Mouse (Mus musculus) thymus, adult 2 months (tissue): Measurements from ENCODE around the gene Pde6g. TPM values are rescaled to one million over a fixed set of nuclear protein-coding genes. Genes with fewer than 3 reads are reported as not detected.

Source experiments
- DNase-seq: peaks from one replicate; pipeline ENCODE4 v3.0.0; 2021
- H3K27ac ChIP-seq: fragments of 200-500 bp; 2 replicates; pipeline ENCODE4 v1.5.1; 2012; ENCODE audit warnings: low read length, control low read depth; ENCODE audit not compliant: control insufficient read depth, insufficient read depth
- H3K27me3 ChIP-seq: fragments of 200-500 bp; 2 replicates; pipeline ENCODE4 v1.6.1; 2012; ENCODE audit warnings: mild to moderate bottlenecking, low read length, moderate library complexity, mixed read lengths; ENCODE audit not compliant: control insufficient read depth, insufficient read depth
- H3K36me3 ChIP-seq: fragments of 200-500 bp; 2 replicates; pipeline ENCODE4 v1.6.1; 2012; ENCODE audit warnings: mild to moderate bottlenecking, low read length, moderate library complexity; ENCODE audit not compliant: control insufficient read depth, insufficient read depth
- H3K4me1 ChIP-seq: fragments of 200-500 bp; replicated peaks from 2 replicates; pipeline ENCODE4 v1.6.1; 2012; ENCODE audit warnings: low read length; ENCODE audit not compliant: control insufficient read depth, insufficient read depth
- H3K4me3 ChIP-seq: fragments of 200-500 bp; 2 replicates; pipeline ENCODE4 v1.5.1; 2012; ENCODE audit warnings: mild to moderate bottlenecking, low read length, control low read depth, moderate library complexity; ENCODE audit not compliant: control insufficient read depth, insufficient read depth
- CTCF ChIP-seq: fragments of 200-500 bp; IDR thresholded peaks from 2 replicates; pipeline ENCODE4 v1.5.1; 2012; ENCODE audit warnings: mild to moderate bottlenecking, control low read depth, low read length, moderate library complexity, borderline replicate concordance; ENCODE audit not compliant: control insufficient read depth, poor library complexity, insufficient read depth; ENCODE audit errors: extremely low read depth
- POLR2A ChIP-seq: fragments of 200-500 bp; IDR thresholded peaks from 2 replicates; pipeline ENCODE4 v1.6.1; 2012; ENCODE audit warnings: mild to moderate bottlenecking, low read length, control low read depth, moderate library complexity; ENCODE audit not compliant: control insufficient read depth, poor library complexity, insufficient read depth; ENCODE audit errors: extremely low read depth
- WGBS: fragments of 180-500 bp; shearing (Covaris S2); methylation state at CpG from one replicate; pipeline ENCODE4 v1.1.7; 2018; 5-methylcytosine and 5-hydroxymethylcytosine counted together
- polyA plus RNA-seq: library from polyadenylated mRNA; depleted of rRNA; stranded (reverse); fragments of >200 nt; gene quantifications from 2 replicates; pipeline ENCODE4 v1.2.3, GENCODE M21; 2012

Pde6g gene
- polyA plus RNA-seq, 1 experiment: 0.55 TPM

DNA sequence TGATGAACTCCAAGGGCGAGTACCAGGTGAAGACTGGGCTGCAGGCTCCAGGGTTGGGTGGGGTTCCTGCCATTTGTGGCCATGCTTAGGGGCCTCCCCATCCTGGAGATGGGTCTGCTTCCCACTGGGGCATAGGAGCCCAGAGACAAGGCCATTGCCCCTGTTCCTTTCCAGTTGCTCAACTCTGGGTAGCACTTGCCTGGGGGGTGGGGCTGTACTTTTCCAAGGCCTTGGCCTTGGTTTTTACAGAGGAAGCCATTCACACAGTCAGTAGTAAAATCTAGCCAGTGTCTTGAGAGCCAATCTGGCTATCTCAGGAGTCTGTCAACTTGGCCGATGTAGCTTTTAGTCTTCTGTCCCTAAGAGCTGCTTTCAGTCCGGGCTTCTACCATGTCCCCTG, 44.1 kb upstream of the Pde6g start:
- TF ChIP-seq CTCF: no peak
- no peak for TF ChIP-seq POLR2A
- WGBS: 99% methylated on average over 3 of the region's 3 CpGs
- H3K36me3 ChIP-seq: no peaks in the 10 kb centered on the region
- no peak overlapping the region for H3K4me3 ChIP-seq
- H3K4me1 ChIP-seq: peaks cover 7% of the 10 kb centered on the region
- H3K27ac ChIP-seq: no peak overlapping the region
- no peak for DNase-seq
- H3K27me3 ChIP-seq: no peaks in the 10 kb centered on the region

DNA sequence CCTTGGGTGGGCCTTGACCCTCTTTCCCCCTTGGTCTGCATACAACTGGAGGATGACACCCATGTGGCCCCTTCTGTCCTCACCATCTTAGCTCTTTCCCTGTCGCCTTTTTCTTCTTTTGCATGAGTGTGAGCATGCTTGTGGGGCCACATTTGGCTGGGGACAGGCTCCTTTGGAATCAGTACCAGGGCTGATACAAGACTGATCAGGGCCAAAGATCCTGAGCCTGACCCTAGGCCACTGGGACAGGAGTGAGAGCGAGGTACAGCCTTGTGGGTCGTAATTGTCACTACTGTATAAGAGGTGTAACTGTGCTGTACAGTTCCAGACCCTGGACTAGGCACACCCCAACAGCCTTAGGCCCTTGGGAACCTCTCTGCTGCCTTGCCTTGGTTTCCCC, 40.6 kb upstream of the Pde6g start:
- no peak overlapping the region for H3K27ac ChIP-seq
- DNase-seq: no peak
- H3K36me3 ChIP-seq: no peaks in the 10 kb centered on the region
- 95% methylated on average over 3 of the region's 3 CpGs for WGBS
- no peak overlapping the region for H3K4me3 ChIP-seq
- no peak for TF ChIP-seq POLR2A
- TF ChIP-seq CTCF: no peak
- no peaks in the 10 kb centered on the region for H3K27me3 ChIP-seq
- H3K4me1 ChIP-seq: peaks cover 19% of the 10 kb centered on the region

DNA sequence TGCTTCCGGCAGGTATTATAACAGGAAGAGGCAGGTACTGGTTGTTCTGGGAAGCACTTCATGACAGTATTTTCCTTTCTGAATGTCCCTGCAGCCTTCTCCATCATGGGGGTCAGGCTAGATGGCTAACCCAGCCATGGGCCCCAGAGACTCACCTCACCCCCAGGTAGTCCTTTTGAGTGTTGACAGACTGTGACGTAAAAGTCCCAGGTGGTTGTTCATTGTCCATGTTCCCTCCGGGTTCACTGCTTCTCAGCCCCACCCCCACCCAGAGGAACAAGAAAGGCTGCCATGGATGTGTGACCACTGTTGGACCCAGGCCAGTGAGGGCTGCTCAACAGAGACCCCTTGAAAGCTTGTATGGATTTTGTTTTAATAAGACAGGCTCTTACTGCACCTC, 40.1 kb upstream of the Pde6g start:
- H3K4me3 ChIP-seq: no peak overlapping the region
- no peak overlapping the region for H3K27ac ChIP-seq
- H3K4me1 ChIP-seq: peaks cover 19% of the 10 kb centered on the region
- H3K36me3 ChIP-seq: no peaks in the 10 kb centered on the region
- TF ChIP-seq CTCF: no peak
- no peak for TF ChIP-seq POLR2A
- DNase-seq: no peak
- WGBS: 88% methylated on average over 3 of the region's 3 CpGs
- H3K27me3 ChIP-seq: no peaks in the 10 kb centered on the region

DNA sequence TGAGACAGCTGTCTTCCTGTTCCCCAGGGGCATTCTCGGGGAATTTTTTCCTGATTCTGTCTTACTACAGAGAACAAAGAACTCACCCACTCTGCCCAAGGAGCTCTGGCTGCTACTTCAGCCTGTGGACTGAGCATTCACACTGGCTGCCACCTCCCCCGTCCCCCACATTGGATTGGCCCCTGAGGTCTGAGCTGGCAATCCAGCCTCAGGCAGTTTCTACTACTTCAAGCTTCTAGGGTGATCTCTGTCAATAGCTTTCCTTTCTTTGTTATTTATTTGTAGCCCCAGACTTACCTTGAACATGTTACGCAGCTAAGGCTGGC, 39.5 kb upstream of the Pde6g start:
- H3K4me1 ChIP-seq: peaks cover 19% of the 10 kb centered on the region
- DNase-seq: no peak
- no peaks in the 10 kb centered on the region; the same call in 1 of the 2 replicates for H3K36me3 ChIP-seq
- 40% methylated on average over 3 of the region's 3 CpGs for WGBS
- TF ChIP-seq CTCF (no peak), POLR2A (no peak)
- H3K27me3 ChIP-seq: no peaks in the 10 kb centered on the region
- no peak overlapping the region for H3K4me3 ChIP-seq
- H3K27ac ChIP-seq: no peak overlapping the region

DNA sequence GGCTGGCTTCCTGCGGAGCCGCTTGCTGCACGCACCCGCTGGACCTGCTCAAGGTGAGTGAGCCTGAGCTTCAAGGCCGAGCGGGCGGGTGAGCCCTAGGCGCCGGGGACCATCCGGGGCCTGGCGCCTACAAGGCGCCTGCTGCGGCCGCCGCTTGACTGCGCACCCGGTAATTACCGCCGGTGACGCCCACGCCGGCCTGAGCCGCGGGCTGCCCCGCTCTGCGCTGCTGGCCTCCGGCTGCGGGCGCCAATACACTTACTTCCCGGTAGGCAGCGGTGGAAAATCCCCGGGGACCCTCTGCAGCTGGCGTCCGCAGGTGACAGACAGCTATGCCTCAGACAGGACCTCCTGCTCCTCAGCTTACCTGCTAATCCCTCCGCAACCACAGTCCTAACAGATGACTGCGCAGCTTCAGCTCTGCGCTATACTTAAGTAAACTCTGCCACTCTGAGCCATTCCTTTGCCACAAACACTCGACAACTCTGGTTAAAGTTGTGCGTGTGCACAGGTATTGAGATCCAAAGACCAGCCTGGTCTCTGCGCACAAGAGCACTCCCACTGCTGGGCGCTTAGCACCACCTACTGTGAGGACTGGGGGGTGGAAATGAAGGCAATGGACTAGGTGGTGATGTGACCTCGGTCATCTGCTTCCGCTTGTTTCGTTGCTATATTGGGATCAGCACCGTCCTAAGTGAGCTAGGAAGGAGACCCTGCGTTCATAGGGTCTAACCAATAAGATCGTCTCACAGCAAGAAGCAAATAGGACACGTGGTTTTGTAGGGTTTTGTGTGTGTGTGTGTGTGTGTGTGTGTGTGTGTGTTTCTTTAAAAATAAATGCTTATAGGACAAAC, 39.0 kb upstream of the Pde6g start:
- peak; percentile 43 for DNase-seq

DNA sequence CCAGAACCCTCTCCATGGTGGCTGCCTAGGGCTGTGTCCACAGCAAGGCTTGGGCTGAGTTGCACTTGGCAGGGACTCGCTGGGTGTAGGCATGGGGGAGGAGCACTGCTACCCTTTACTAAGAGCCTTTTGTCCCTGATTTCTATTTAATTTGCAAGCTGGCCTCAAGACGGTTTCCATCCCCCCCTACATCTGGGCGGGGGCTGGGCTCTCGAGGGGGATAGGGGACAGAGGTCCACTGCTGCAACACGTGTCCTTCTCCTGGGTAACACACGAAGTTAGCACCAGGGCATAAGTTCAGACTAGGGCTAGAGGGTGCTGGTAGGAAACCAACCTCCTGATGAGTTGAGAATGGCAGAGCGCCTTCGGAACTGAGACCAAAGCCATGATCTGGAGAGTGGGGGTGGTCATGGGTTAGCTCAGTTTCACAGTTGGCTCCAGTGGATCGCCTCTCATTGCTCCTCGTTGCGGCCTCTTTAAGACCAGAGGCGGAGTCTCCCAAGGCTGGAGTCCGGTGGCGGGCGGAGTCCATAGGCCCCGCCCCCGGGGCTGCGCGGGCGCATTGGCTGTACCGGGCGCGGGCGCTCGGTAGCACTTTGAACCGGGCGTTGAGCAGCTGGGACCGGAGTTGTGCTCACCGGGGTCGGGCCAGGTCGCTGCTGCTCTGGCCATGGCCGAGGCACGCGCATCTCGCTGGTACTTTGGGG, 38.2 kb upstream of the Pde6g start, which contains the start of gene Slc25a10:
Gene Slc25a10, plus strand, starts transcription at position 524 of the 707 bp plus-strand sequence.
- peaks cover 6% of the 10 kb centered on the region; the same call in 1 of the 2 replicates for H3K36me3 ChIP-seq
- TF ChIP-seq POLR2A: 0 out of 2 replicates have a peak, but pooled peaks have one; percentile 32
- TF ChIP-seq CTCF: no peak
- no peak within 1 kb of the TSS for H3K27ac ChIP-seq
- peak; percentile 79 for DNase-seq
- peak within 1 kb of the TSS; percentile 86 for H3K4me3 ChIP-seq
- no peaks in the 10 kb centered on the region for H3K27me3 ChIP-seq
- 1% methylated on average over 35 of the region's 35 CpGs for WGBS
- peaks cover 19% of the 10 kb centered on the region for H3K4me1 ChIP-seq

More for the DNA sequence above, 39.0 kb upstream of the Pde6g start:
- peaks cover 19% of the 10 kb centered on the region for H3K4me1 ChIP-seq
- no peak for TF ChIP-seq CTCF
- TF ChIP-seq POLR2A: no peak
- peak overlapping the region; percentile 86 for H3K4me3 ChIP-seq
- H3K36me3 ChIP-seq: peaks cover 4% of the 10 kb centered on the region; the same call in 1 of the 2 replicates
- H3K27me3 ChIP-seq: no peaks in the 10 kb centered on the region
- WGBS: under 1% methylated on average over 48 of the region's 48 CpGs
- H3K27ac ChIP-seq: no peak overlapping the region
